Mouse (Mus musculus) midbrain, postnatal 0 days (tissue): ENCODE measurements around the gene Vwa5b1. TPM values are rescaled to one million over a fixed set of nuclear protein-coding genes. Genes with fewer than 3 reads are reported as not detected.

Experiments used
- ATAC-seq: fragments of 200-750 bp; cut with Nextera tagmentation; 2 replicates; pipeline ENCODE4 v1.8.0; 2017; ENCODE audit warnings: moderate number of reproducible peaks, mild to moderate bottlenecking, moderate TSS enrichment, moderate library complexity; ENCODE audit not compliant: low FRiP score
- DNase-seq: peaks from one replicate; pipeline ENCODE4 v3.0.0-alpha.2; 2015; ENCODE audit warnings: low spot score
- H3K27ac ChIP-seq: fragments of 300-500 bp; sonication (generic); 2 replicates; pipeline ENCODE4 v1.5.1; 2014; ENCODE audit warnings: low read depth, mild to moderate bottlenecking, low read length, mixed read lengths
- H3K27me3 ChIP-seq: fragments of 300-500 bp; sonication (generic); 2 replicates; pipeline ENCODE4 v1.6.1; 2014; ENCODE audit warnings: low read length, control low read depth, mixed read lengths; ENCODE audit not compliant: insufficient read depth
- H3K36me3 ChIP-seq: fragments of 300-500 bp; sonication (generic); 2 replicates; pipeline ENCODE4 v1.6.1; 2014; ENCODE audit warnings: low read length, control low read depth, mixed read lengths; ENCODE audit not compliant: insufficient read depth
- H3K4me1 ChIP-seq: fragments of 300-500 bp; sonication (generic); 2 replicates; pipeline ENCODE4 v1.6.1; 2014; ENCODE audit warnings: mild to moderate bottlenecking, control low read depth, antibody characterized with exemption, low read length, mixed read lengths; ENCODE audit not compliant: insufficient read depth
- H3K4me2 ChIP-seq: fragments of 300-500 bp; sonication (generic); 2 replicates; pipeline ENCODE4 v1.6.1; 2014; ENCODE audit warnings: low read depth, mild to moderate bottlenecking, low read length, mixed read lengths; ENCODE audit not compliant: poor library complexity, severe bottlenecking
- H3K4me3 ChIP-seq: fragments of 300-500 bp; sonication (generic); 2 replicates; pipeline ENCODE4 v1.5.1; 2014; ENCODE audit warnings: low read depth, mild to moderate bottlenecking, low read length, moderate library complexity
- H3K9ac ChIP-seq: fragments of 300-500 bp; sonication (generic); replicated peaks from 2 replicates; pipeline ENCODE4 v1.6.1; 2014; ENCODE audit warnings: mild to moderate bottlenecking, low read length, moderate library complexity, mixed read lengths; ENCODE audit not compliant: poor library complexity, severe bottlenecking
- H3K9me3 ChIP-seq: fragments of 300-500 bp; sonication (generic); 2 replicates; pipeline ENCODE4 v1.6.1; 2016; ENCODE audit warnings: low read length, control low read depth
- CTCF ChIP-seq: IDR thresholded peaks from 2 replicates; pipeline ENCODE4 v1.5.1; 2016; ENCODE audit warnings: antibody characterized with exemption, mild to moderate bottlenecking
- WGBS: fragments of 180-500 bp; shearing (Covaris S2); extraction: QIAGEN DNeasy Blood & Tissue Kit; methylation state at CpG from one replicate; pipeline ENCODE4 v1.1.7; 2014; 5-methylcytosine and 5-hydroxymethylcytosine counted together
- polyA plus RNA-seq: library from polyadenylated mRNA; unstranded; fragments of >200 nt; fragmentation: Nextera tagmentation; extraction: Ambion mirVana; gene quantifications from 2 replicates; pipeline ENCODE4 v1.2.1, GENCODE M21; 2015
- total RNA-seq: library from RNA; depleted of rRNA; stranded (reverse); fragments of >200 nt; gene quantifications from 2 replicates; pipeline ENCODE4 v1.2.3, GENCODE M21; 2014

The Vwa5b1 gene
- total and polyA plus RNA-seq, 2 experiments from 2014 or later: 3.1 to 16.9 TPM

DNA sequence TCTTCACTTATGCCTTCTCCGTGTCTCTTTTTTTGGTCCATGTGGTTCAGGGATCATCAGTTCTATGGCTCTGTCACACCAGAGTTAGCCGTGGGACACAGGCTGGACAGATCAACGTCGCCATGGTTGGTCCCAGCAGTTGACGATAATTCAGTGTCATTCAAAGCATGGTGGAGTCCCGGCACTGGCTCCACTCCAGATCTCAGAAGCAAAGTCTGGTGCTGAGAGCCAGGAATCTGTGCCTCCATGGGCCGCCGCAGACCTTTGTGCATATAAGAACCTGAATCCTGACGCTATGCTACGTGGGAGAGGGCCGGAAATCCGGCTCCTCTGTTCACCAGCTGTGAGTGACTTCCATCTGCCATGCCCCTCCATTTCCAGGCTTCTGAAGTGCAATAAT is 100.1 kb downstream of the Vwa5b1 start:
- Histone ChIP-seq H3K9me3 (no peaks in the 10 kb centered on the region), H3K9ac (no peak overlapping the region), H3K36me3 (no peaks in the 10 kb centered on the region), H3K4me1 (peaks cover 12% of the 10 kb centered on the region), H3K4me2 (no peak overlapping the region), H3K27me3 (no peaks in the 10 kb centered on the region), H3K27ac (no peak overlapping the region), H3K4me3 (no peak overlapping the region)
- 78% methylated on average over 12 of the region's 12 CpGs for WGBS
- TF ChIP-seq CTCF: no peak
- DNase-seq (no peak), ATAC-seq (no peak)

DNA sequence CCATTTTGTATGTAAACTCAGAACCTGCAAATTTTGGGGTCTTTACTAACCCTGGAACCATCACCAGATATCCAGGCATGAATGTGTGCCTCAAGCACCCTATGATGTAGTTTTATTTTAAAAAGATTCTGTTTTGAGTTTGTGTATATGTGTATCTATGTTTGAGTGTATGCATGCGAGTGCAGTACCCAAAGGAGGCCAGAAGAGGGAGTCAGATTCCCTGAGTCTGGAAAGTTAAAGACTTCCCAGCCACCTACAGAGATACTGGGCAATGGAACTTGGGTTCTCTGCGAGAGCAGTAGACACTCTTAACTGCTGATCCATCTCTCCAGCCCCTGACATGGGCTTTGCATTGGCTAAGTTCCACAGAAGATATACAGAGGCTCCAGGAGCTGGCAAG is 101.8 kb downstream of the Vwa5b1 start:
- DNase-seq (no peak), ATAC-seq (no peak)
- Histone ChIP-seq H3K36me3 (no peaks in the 10 kb centered on the region), H3K27ac (no peak overlapping the region), H3K27me3 (no peaks in the 10 kb centered on the region), H3K4me1 (peaks cover 12% of the 10 kb centered on the region), H3K9ac (no peak overlapping the region), H3K9me3 (no peaks in the 10 kb centered on the region), H3K4me3 (no peak overlapping the region), H3K4me2 (no peak overlapping the region)
- 82% methylated on average over 2 of the region's 2 CpGs for WGBS
- peak; percentile 42; the same call in 1 of the 2 replicates for TF ChIP-seq CTCF

DNA sequence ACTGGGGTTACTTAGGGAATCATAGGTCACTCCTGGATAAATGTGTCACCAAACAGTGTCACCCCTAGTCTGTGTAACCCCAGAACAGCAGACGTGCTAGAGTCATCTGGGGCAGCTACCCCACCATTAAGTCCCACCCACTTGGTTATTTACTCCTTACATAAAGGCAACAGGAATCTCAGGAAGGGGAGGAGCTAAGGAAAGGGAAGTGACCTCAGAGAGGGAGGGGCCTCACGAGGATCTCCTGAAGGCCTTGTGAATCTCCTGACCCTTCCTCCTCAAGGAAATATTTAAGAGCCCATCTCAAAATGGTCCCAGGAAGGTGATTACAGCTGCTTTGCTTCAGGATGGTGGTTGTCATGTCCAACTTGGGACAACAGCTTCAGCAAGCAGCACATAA is 103.9 kb downstream of the Vwa5b1 start:
- no peak for TF ChIP-seq CTCF
- Histone ChIP-seq H3K36me3 (no peaks in the 10 kb centered on the region), H3K27ac (no peak overlapping the region), H3K4me2 (no peak overlapping the region), H3K4me1 (no peaks in the 10 kb centered on the region), H3K9me3 (no peaks in the 10 kb centered on the region), H3K9ac (no peak overlapping the region), H3K4me3 (no peak overlapping the region), H3K27me3 (no peaks in the 10 kb centered on the region)
- DNase-seq: no peak
- 77% methylated on average over 2 of the region's 2 CpGs for WGBS
- ATAC-seq: no peak

DNA sequence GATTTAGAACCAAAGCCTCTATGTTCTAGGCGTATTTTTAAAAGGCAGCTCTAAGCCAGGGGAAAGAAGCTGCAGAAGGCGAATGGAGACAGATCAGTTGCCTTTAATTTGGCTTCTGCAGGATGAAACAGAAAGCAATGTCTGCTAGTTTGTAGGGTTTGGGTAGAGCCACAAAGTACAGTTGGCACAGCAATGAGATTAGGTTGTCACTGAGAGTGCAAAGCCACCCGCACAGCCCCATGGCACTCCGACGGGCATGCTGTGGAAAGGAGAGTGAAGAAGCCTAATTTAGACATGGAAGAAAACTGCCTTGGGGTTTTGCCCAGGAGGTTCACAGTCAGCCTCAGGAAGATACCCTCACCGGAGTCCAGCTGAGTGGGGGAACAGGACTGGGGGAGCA is 105.7 kb downstream of the Vwa5b1 start:
- no peak for ATAC-seq

DNA sequence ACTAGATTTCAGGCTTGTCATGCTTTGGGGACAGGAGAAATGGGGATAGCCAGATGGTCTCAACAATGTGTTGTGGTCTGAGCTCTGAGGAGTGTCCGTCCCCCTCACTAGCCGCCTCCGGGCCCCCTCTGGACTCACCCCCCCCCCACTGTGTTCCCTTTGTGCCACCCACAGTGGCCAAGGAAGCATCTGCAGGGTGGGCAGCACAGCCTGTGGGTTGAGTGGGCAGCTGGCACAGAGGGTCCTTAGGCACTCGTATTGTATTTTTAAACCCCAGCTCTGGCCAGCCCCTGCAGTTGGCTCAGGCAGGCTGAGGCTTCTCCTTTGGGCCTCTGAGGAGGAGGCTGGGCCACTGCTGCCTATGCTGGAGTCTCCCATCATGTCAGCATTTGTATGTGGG is 110.0 kb downstream of the Vwa5b1 start:
- ATAC-seq (no peak), DNase-seq (no peak)
- TF ChIP-seq CTCF: no peak
- Histone ChIP-seq H3K4me2 (no peak overlapping the region), H3K9ac (no peak overlapping the region), H3K27ac (no peak overlapping the region), H3K9me3 (no peaks in the 10 kb centered on the region), H3K4me3 (no peak overlapping the region), H3K27me3 (no peaks in the 10 kb centered on the region), H3K36me3 (no peaks in the 10 kb centered on the region), H3K4me1 (peaks cover 11% of the 10 kb centered on the region)
- 58% methylated on average over 4 of the region's 4 CpGs for WGBS

More for the DNA sequence above, 105.7 kb downstream of the Vwa5b1 start:
- H3K4me2 ChIP-seq: no peak overlapping the region
- H3K27ac ChIP-seq: no peak overlapping the region
- 76% methylated on average over 6 of the region's 6 CpGs for WGBS
- DNase-seq: no peak
- no peak for TF ChIP-seq CTCF
- no peaks in the 10 kb centered on the region for H3K9me3 ChIP-seq
- H3K36me3 ChIP-seq: no peaks in the 10 kb centered on the region
- no peaks in the 10 kb centered on the region for H3K4me1 ChIP-seq
- no peak overlapping the region for H3K4me3 ChIP-seq
- no peak overlapping the region for H3K9ac ChIP-seq
- no peaks in the 10 kb centered on the region for H3K27me3 ChIP-seq

DNA sequence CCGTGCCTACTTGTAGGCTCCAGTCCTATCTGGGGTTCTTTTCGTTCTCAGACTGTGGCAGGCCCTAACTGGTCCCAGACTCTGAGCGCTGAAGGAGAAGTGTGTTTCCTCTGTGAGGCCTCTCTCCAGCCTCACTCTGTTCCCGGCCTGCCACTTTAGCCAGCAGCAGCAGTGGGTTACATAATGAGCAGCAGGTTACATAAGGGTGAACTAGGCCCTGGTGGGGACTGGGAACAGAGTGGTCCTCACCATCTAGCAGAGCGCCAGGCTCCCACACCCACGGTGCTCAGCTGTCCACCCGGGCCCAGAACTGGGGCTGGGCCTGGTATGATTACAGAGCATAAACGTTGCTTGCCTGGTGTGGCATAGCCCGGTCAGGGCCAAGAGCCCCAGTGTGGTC is 110.9 kb downstream of the Vwa5b1 start:
- DNase-seq (no peak), ATAC-seq (no peak)
- H3K4me2 ChIP-seq: no peak overlapping the region
- no peak overlapping the region for H3K4me3 ChIP-seq
- TF ChIP-seq CTCF: no peak
- H3K9me3 ChIP-seq: no peaks in the 10 kb centered on the region
- H3K36me3 ChIP-seq: no peaks in the 10 kb centered on the region
- 82% methylated on average over 9 of the region's 9 CpGs for WGBS
- no peaks in the 10 kb centered on the region for H3K27me3 ChIP-seq
- H3K4me1 ChIP-seq: peaks cover 11% of the 10 kb centered on the region
- H3K27ac ChIP-seq: no peak overlapping the region
- no peak overlapping the region for H3K9ac ChIP-seq
